Mouse (Mus musculus): Measurements from ENCODE around the gene Ctnna3.

Gene Ctnna3

GRCm38 (mm10) chr10:63488346-63488745, 58.4 kb downstream of the Ctnna3 start:
- no peak for DNase-seq (ENCODE audit: low read depth, low spot score)

- no peak for DNase-seq (ENCODE audit: low read depth, low spot score)
These were observed 94.1 kb downstream of the Ctnna3 start for GRCm38 (mm10) chr10:63523956-63524355.

GRCm38 (mm10) chr10:63526027-63526426, 96.1 kb downstream of the Ctnna3 start:
- no peak for DNase-seq (ENCODE audit: low read depth, low spot score)

GRCm38 (mm10) chr10:63532381-63532780, 102.5 kb downstream of the Ctnna3 start:
- DNase-seq (ENCODE audit: low read depth, low spot score), result no peak

GRCm38 (mm10) chr10:63541754-63542153, 111.9 kb downstream of the Ctnna3 start:
- no peak for DNase-seq (ENCODE audit: low read depth, low spot score)

GRCm38 (mm10) chr10:63542493-63542892, 112.6 kb downstream of the Ctnna3 start:
- no peak for DNase-seq (ENCODE audit: low read depth, low spot score)

- DNase-seq (ENCODE audit: low read depth, low spot score), result no peak
These were observed 136.8 kb downstream of the Ctnna3 start for GRCm38 (mm10) chr10:63566691-63567090.

- DNase-seq (ENCODE audit: low read depth, low spot score), result no peak
These were observed 141.7 kb downstream of the Ctnna3 start for GRCm38 (mm10) chr10:63571561-63571960.

- DNase-seq (ENCODE audit: low read depth, low spot score), result no peak
These were observed 143.0 kb downstream of the Ctnna3 start for GRCm38 (mm10) chr10:63572866-63573265.

GRCm38 (mm10) chr10:63574100-63574609, 144.3 kb downstream of the Ctnna3 start:
- DNase-seq (ENCODE audit: low read depth, low spot score), result peak; percentile 48

GRCm38 (mm10) chr10:63582608-63583007, 152.7 kb downstream of the Ctnna3 start:
- peak; percentile 52 for DNase-seq (ENCODE audit: low read depth, low spot score)

- no peak for DNase-seq (ENCODE audit: low read depth, low spot score)
These were observed 154.0 kb downstream of the Ctnna3 start for GRCm38 (mm10) chr10:63583798-63584374.

GRCm38 (mm10) chr10:63599417-63599816, 169.5 kb downstream of the Ctnna3 start:
- no peak for DNase-seq (ENCODE audit: low read depth, low spot score)

GRCm38 (mm10) chr10:63601206-63601605, 171.3 kb downstream of the Ctnna3 start:
- no peak for DNase-seq (ENCODE audit: low read depth, low spot score)

- DNase-seq (ENCODE audit: low read depth, low spot score), result no peak
These were observed 198.6 kb downstream of the Ctnna3 start for GRCm38 (mm10) chr10:63628546-63628945.

- no peak for DNase-seq (ENCODE audit: low read depth, low spot score)
These were observed 204.0 kb downstream of the Ctnna3 start for GRCm38 (mm10) chr10:63633915-63634314.

GRCm38 (mm10) chr10:63637987-63638386, 208.1 kb downstream of the Ctnna3 start:
- DNase-seq (ENCODE audit: low read depth, low spot score), result no peak

- DNase-seq (ENCODE audit: low read depth, low spot score), result no peak
These were observed 217.4 kb downstream of the Ctnna3 start for GRCm38 (mm10) chr10:63647300-63647699.

GRCm38 (mm10) chr10:63650307-63650706, 220.4 kb downstream of the Ctnna3 start:
- DNase-seq (ENCODE audit: low read depth, low spot score), result no peak

GRCm38 (mm10) chr10:63652887-63653286, 223.0 kb downstream of the Ctnna3 start:
- no peak for DNase-seq (ENCODE audit: low read depth, low spot score)

GRCm38 (mm10) chr10:63653571-63653970, 223.7 kb downstream of the Ctnna3 start:
- no peak for DNase-seq (ENCODE audit: low read depth, low spot score)

GRCm38 (mm10) chr10:63654560-63654959, 224.7 kb downstream of the Ctnna3 start:
- DNase-seq (ENCODE audit: low read depth, low spot score), result no peak

- DNase-seq (ENCODE audit: low read depth, low spot score), result no peak
These were observed 246.4 kb downstream of the Ctnna3 start for GRCm38 (mm10) chr10:63676343-63676742.

GRCm38 (mm10) chr10:63689233-63689632, 259.3 kb downstream of the Ctnna3 start:
- DNase-seq (ENCODE audit: low read depth, low spot score), result no peak
